Comparison of ENCODE assay signal across 19 mouse cellular contexts in genomic region chr2:68141094-68141493, GRCm38 (mm10).
DNase-seq lines count a peak whose midpoint lies in the region; ATAC-seq and TF ChIP-seq lines count a peak whose summit lies in the region.
"Had no signal": no experiment of that assay in that cellular context is flagged by ENCODE, and none has a peak within 500 bp of the region (broad histone marks: within the 10 kb centered on the region; RNA-seq: fewer than 3 reads in every experiment).

No protein-coding gene starts in this region.

- H3ac ChIP-seq in myocyte (ENCODE audit: control insufficient read depth, insufficient read length): no peak overlapping the region

- no peaks in the 10 kb centered on the region for H3K27me3 ChIP-seq in limb, embryonic 14.5 days (ENCODE audit: control insufficient read depth, insufficient read depth, low read length)
- H3K27me3 ChIP-seq in limb, embryonic 10.5 days (ENCODE audit: low read depth, poor library complexity, severe bottlenecking): no peaks in the 10 kb centered on the region
- H3K27me3 ChIP-seq in myocyte (ENCODE audit: control insufficient read depth, insufficient read depth, insufficient read length): no peaks in the 10 kb centered on the region
- H3K27me3 ChIP-seq: CH12.LX, Patski had no signal

- no peak for DNase-seq in limb, embryonic 14.5 days (ENCODE audit: low spot score)
- no peak for DNase-seq in limb, embryonic 10.5 days (ENCODE audit: low spot score)
- DNase-seq in urinary bladder, postnatal 36 days (ENCODE audit: low spot score in 2 of 2): no peak
- DNase-seq: adrenal gland, adult 2 months; adrenal gland, adult 8-10 months; adrenal gland, postnatal 10 days; adrenal gland, postnatal 14 days; adrenal gland, postnatal 25 days; adrenal gland, postnatal 36 days; B cell, adult 2 months; cerebellum, adult 11 months; cerebellum, adult 11-12 months; cerebellum, adult 18-20 months had no signal

- no peak for TF ChIP-seq POLR2A in limb, embryonic 14.5 days (IDR thresholded peaks at IDR 0.05; ENCODE audit: borderline replicate concordance, extremely low read depth, insufficient read depth, insufficient read length)
- TF ChIP-seq POLR2A in myocyte (IDR thresholded peaks at IDR 0.05; ENCODE audit: insufficient read length, low read depth): no peak

- H3K27ac ChIP-seq in limb, embryonic 14.5 days (replicated peaks; ENCODE audit: low read depth, low read length): no peak overlapping the region
- H3K27ac ChIP-seq in limb, embryonic 10.5 days: no peak overlapping the region

- H3K4me3 ChIP-seq in limb, embryonic 14.5 days (replicated peaks; ENCODE audit: low read length): no peak overlapping the region
- no peak overlapping the region for H3K4me3 ChIP-seq in limb, embryonic 10.5 days
- no peak overlapping the region for H3K4me3 ChIP-seq in myocyte

- H3K4me2 ChIP-seq in limb, embryonic 14.5 days (replicated peaks; ENCODE audit: low read depth, low read length, severe bottlenecking): no peak overlapping the region
- H3K4me2 ChIP-seq in myocyte (ENCODE audit: low read depth): no peak overlapping the region

- no peaks in the 10 kb centered on the region for H3K36me3 ChIP-seq in limb, embryonic 14.5 days (ENCODE audit: control insufficient read depth, insufficient read depth, low read length)
- H3K36me3 ChIP-seq in limb, embryonic 10.5 days: no peaks in the 10 kb centered on the region
- no peaks in the 10 kb centered on the region for H3K36me3 ChIP-seq in myocyte (ENCODE audit: control insufficient read depth, insufficient read depth)
- H3K36me3 ChIP-seq: G1E had no signal

- ATAC-seq in limb, embryonic 14.5 days (ENCODE audit: low FRiP score, low read depth): peak; percentile 41; the same call in 1 of the 2 replicates
- ATAC-seq: activated CD4-positive, CD25-positive, alpha-beta regulatory T cell, adult 4 months; CD4-positive, CD25-positive, alpha-beta regulatory T cell, adult 4 months; Patski had no signal

- no peak overlapping the region for H3K9ac ChIP-seq in limb, embryonic 14.5 days (ENCODE audit: low read depth, low read length, severe bottlenecking)

- H3K4me1 ChIP-seq in limb, embryonic 14.5 days (ENCODE audit: control insufficient read depth, insufficient read depth, low read length): no peaks in the 10 kb centered on the region
- H3K4me1 ChIP-seq in limb, embryonic 10.5 days: no peaks in the 10 kb centered on the region

- 75% methylated on average over 2 of the region's 2 CpGs for WGBS in limb, embryonic 14.5 days
- WGBS in limb, embryonic 10.5 days: 92% methylated on average over 2 of the region's 2 CpGs

- 0 out of 2 replicates have a peak, but pooled peaks cover 4% of the 10 kb centered on the region for H3K9me3 ChIP-seq in limb, embryonic 14.5 days (ENCODE audit: control insufficient read depth, low read length)
- no peaks in the 10 kb centered on the region for H3K9me3 ChIP-seq in limb, embryonic 10.5 days (replicated peaks)

- no peaks in the 10 kb centered on the region for H3K79me2 ChIP-seq in myocyte (ENCODE audit: control insufficient read depth, insufficient read depth)

TF ChIP-seq in myocyte, 11 proteins besides CTCF, POLR2A, EP300 and RAD21:
- TF ChIP-seq MYOG (IDR thresholded peaks at IDR 0.05; ENCODE audit: control insufficient read depth in 1 of 3, insufficient read depth in 1 of 3, insufficient read length in 2 of 3, low read depth in 2 of 3): peak in 1 of 3 experiments; percentile 17
- peak in 2 of 3 experiments; percentile 62 to 76 for TF ChIP-seq MYOD1 (IDR thresholded peaks at IDR 0.05; ENCODE audit: control insufficient read depth in 1 of 3, insufficient read length in 2 of 3, low read depth in 2 of 3)
- no peak for TF ChIP-seq CEBPB (IDR thresholded peaks at IDR 0.05; ENCODE audit: insufficient read depth, poor library complexity, severe bottlenecking)
- TF ChIP-seq POLR2AphosphoS2 (IDR thresholded peaks at IDR 0.05; ENCODE audit: insufficient read length, low read depth): no peak
